Mouse (Mus musculus): ENCODE data around the gene Sys1. TPM values are rescaled to one million over a fixed set of nuclear protein-coding genes. Genes with fewer than 3 reads are reported as not detected.
A peak's percentile ranks its signal among the peaks of the same experiment; 100 is the strongest.

The Sys1 gene
- polyA plus RNA-seq, 1 experiment from 2014 or later, result 33.2 TPM

- H3K27ac ChIP-seq, result no peak overlapping the region; the same call in 1 of the 2 replicates
- H3K4me3 ChIP-seq (replicated peaks), result no peak overlapping the region
- H3K9ac ChIP-seq, result no peak overlapping the region
- ATAC-seq (ENCODE audit: low read depth), result no peak
- peaks cover 42% of the 10 kb centered on the region for H3K4me1 ChIP-seq (replicated peaks)
- 9% methylated on average over 5 of the region's 5 CpGs for WGBS (ENCODE audit: insufficient replicate concordance)
- peaks cover 25% of the 10 kb centered on the region for H3K27me3 ChIP-seq
- no peak for DNase-seq
- H3K9me3 ChIP-seq (replicated peaks), result no peaks in the 10 kb centered on the region
- H3K4me2 ChIP-seq, result peak overlapping the region; percentile 6; the same call in 1 of the 2 replicates
- no peaks in the 10 kb centered on the region for H3K36me3 ChIP-seq
These were observed 21.3 kb upstream of the Sys1 start for GRCm38 (mm10) chr2:164435216-164436090.

GRCm38 (mm10) chr2:164436215-164436913 lies 20.4 kb upstream of the Sys1 start:
- Histone ChIP-seq H3K9ac (0 out of 2 replicates have a peak overlapping the region, but pooled peaks have one; percentile 0), H3K4me2 (peak overlapping the region; percentile 45), H3K27me3 (peaks cover 26% of the 10 kb centered on the region), H3K27ac (peak overlapping the region; percentile 59), H3K9me3 (replicated peaks) (no peaks in the 10 kb centered on the region), H3K4me3 (replicated peaks) (no peak overlapping the region), H3K36me3 (no peaks in the 10 kb centered on the region), H3K4me1 (replicated peaks) (peaks cover 43% of the 10 kb centered on the region)
- WGBS (ENCODE audit: insufficient replicate concordance), result 22% methylated on average over 8 of the region's 8 CpGs
- DNase-seq (no peak), ATAC-seq (ENCODE audit: low read depth) (no peak)

- Histone ChIP-seq H3K4me2 (peak overlapping the region; percentile 45), H3K9me3 (replicated peaks) (no peaks in the 10 kb centered on the region), H3K9ac (no peak overlapping the region), H3K4me3 (replicated peaks) (no peak overlapping the region), H3K27me3 (peaks cover 32% of the 10 kb centered on the region), H3K27ac (peak overlapping the region; percentile 59), H3K36me3 (no peaks in the 10 kb centered on the region), H3K4me1 (replicated peaks) (peaks cover 40% of the 10 kb centered on the region)
- DNase-seq (no peak), ATAC-seq (ENCODE audit: low read depth) (peak; percentile 15; the same call in 1 of the 2 replicates)
- 25% methylated on average over 3 of the region's 3 CpGs for WGBS (ENCODE audit: insufficient replicate concordance)
These were observed 19.8 kb upstream of the Sys1 start for GRCm38 (mm10) chr2:164436961-164437360.

- H3K9ac ChIP-seq, result no peak overlapping the region
These were observed 19.1 kb upstream of the Sys1 start for GRCm38 (mm10) chr2:164437710-164438109.

GRCm38 (mm10) chr2:164438257-164438656 lies 18.5 kb upstream of the Sys1 start:
- Histone ChIP-seq H3K9me3 (replicated peaks) (no peaks in the 10 kb centered on the region), H3K9ac (no peak overlapping the region), H3K4me1 (replicated peaks) (peaks cover 40% of the 10 kb centered on the region), H3K27ac (no peak overlapping the region; the same call in 1 of the 2 replicates), H3K36me3 (no peaks in the 10 kb centered on the region), H3K4me3 (replicated peaks) (no peak overlapping the region), H3K27me3 (peaks cover 45% of the 10 kb centered on the region), H3K4me2 (peak overlapping the region; percentile 45)
- ATAC-seq (ENCODE audit: low read depth) (peak; percentile 36), DNase-seq (no peak)
- WGBS (ENCODE audit: insufficient replicate concordance), result 35% methylated on average over 8 of the region's 8 CpGs

More at GRCm38 (mm10) chr2:164437710-164438109, 19.1 kb upstream of the Sys1 start:
- Histone ChIP-seq H3K4me3 (replicated peaks) (no peak overlapping the region; the same call in 1 of the 2 replicates), H3K36me3 (no peaks in the 10 kb centered on the region), H3K27ac (peak overlapping the region; percentile 59), H3K4me1 (replicated peaks) (peaks cover 40% of the 10 kb centered on the region), H3K4me2 (peak overlapping the region; percentile 45), H3K27me3 (peaks cover 40% of the 10 kb centered on the region), H3K9me3 (replicated peaks) (no peaks in the 10 kb centered on the region)
- no peak for DNase-seq
- ATAC-seq (ENCODE audit: low read depth), result no peak
- WGBS (ENCODE audit: insufficient replicate concordance), result 36% methylated on average over 6 of the region's 6 CpGs

DNA sequence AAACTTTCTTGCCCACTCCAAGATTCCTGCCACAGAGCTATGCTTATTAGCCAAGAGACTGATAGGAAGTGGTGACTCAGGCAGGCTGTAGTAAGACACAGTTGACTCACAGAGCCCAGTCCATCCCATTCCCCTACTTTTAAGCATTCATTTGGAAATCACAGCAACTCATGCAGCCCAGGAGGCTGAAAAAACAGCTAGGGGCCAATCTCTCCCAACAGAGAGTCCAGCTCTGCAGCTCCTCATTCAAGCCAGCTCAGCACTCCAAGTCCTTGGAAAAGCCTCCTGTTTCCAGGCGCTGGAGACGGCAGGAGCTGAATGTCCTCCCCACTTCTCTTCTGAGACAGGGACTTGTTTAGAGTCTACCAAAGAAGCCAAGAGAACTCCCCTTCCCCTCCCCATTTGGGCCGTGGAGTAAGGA lies 17.8 kb upstream of the Sys1 start:
- ATAC-seq (ENCODE audit: low read depth), result no peak
- Histone ChIP-seq H3K27ac (no peak overlapping the region), H3K4me1 (replicated peaks) (peaks cover 40% of the 10 kb centered on the region), H3K36me3 (no peaks in the 10 kb centered on the region), H3K4me3 (replicated peaks) (no peak overlapping the region), H3K9ac (no peak overlapping the region), H3K4me2 (peak overlapping the region; percentile 45), H3K27me3 (peaks cover 53% of the 10 kb centered on the region), H3K9me3 (replicated peaks) (no peaks in the 10 kb centered on the region)
- no peak for DNase-seq
- 43% methylated on average over 3 of the region's 3 CpGs for WGBS (ENCODE audit: insufficient replicate concordance)

DNA sequence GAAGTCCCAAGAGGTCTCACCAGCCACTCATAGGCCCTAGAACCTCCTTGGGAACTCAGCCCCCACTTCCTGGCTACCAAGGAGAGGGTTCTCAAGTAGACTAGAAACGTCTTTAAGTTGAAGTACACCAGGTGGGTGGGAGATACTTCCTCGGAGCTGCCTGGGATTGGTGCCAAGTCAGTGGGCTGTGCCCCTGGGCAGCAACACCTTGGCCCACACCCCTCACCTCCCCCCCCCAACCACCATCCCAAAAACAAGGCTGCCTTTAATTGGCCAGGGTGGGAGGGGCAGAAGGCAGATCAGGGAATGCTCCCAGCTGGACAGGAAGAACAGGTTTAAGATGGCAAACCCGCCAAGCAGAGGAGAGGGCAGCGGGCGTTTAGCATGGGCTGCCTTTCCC lies 16.4 kb upstream of the Sys1 start:
- H3K9ac ChIP-seq, result no peak overlapping the region
- H3K27me3 ChIP-seq, result peaks cover 60% of the 10 kb centered on the region
- no peak for ATAC-seq (ENCODE audit: low read depth)
- no peak for DNase-seq
- no peak overlapping the region for H3K27ac ChIP-seq
- H3K9me3 ChIP-seq (replicated peaks), result no peaks in the 10 kb centered on the region
- no peaks in the 10 kb centered on the region for H3K36me3 ChIP-seq
- H3K4me1 ChIP-seq (replicated peaks), result peaks cover 29% of the 10 kb centered on the region
- H3K4me3 ChIP-seq (replicated peaks), result no peak overlapping the region
- WGBS (ENCODE audit: insufficient replicate concordance), result 51% methylated on average over 5 of the region's 5 CpGs
- H3K4me2 ChIP-seq, result peak overlapping the region; percentile 45

GRCm38 (mm10) chr2:164441155-164441554 lies 15.6 kb upstream of the Sys1 start:
- 8% methylated on average over 8 of the region's 8 CpGs for WGBS (ENCODE audit: insufficient replicate concordance)

GRCm38 (mm10) chr2:164441731-164442130 lies 15.0 kb upstream of the Sys1 start:
- 23% methylated on average over 7 of the region's 7 CpGs for WGBS (ENCODE audit: insufficient replicate concordance)
- H3K9ac ChIP-seq, result peak overlapping the region; percentile 68; the same call in 1 of the 2 replicates
- no peaks in the 10 kb centered on the region for H3K36me3 ChIP-seq
- H3K27me3 ChIP-seq, result peaks cover 58% of the 10 kb centered on the region
- H3K9me3 ChIP-seq (replicated peaks), result no peaks in the 10 kb centered on the region
- peaks cover 19% of the 10 kb centered on the region for H3K4me1 ChIP-seq (replicated peaks)
- peak overlapping the region; percentile 45 for H3K4me2 ChIP-seq
- no peak for DNase-seq
- no peak for ATAC-seq (ENCODE audit: low read depth)
- H3K27ac ChIP-seq, result no peak overlapping the region
- H3K4me3 ChIP-seq (replicated peaks), result peak overlapping the region; percentile 58

More at GRCm38 (mm10) chr2:164441155-164441554, 15.6 kb upstream of the Sys1 start:
- Histone ChIP-seq H3K9me3 (replicated peaks) (no peaks in the 10 kb centered on the region), H3K27me3 (peaks cover 61% of the 10 kb centered on the region), H3K36me3 (no peaks in the 10 kb centered on the region), H3K4me1 (replicated peaks) (peaks cover 20% of the 10 kb centered on the region), H3K4me2 (peak overlapping the region; percentile 45), H3K4me3 (replicated peaks) (peak overlapping the region; percentile 58), H3K27ac (no peak overlapping the region), H3K9ac (peak overlapping the region; percentile 68; the same call in 1 of the 2 replicates)
- no peak for ATAC-seq (ENCODE audit: low read depth)
- DNase-seq, result no peak

DNA sequence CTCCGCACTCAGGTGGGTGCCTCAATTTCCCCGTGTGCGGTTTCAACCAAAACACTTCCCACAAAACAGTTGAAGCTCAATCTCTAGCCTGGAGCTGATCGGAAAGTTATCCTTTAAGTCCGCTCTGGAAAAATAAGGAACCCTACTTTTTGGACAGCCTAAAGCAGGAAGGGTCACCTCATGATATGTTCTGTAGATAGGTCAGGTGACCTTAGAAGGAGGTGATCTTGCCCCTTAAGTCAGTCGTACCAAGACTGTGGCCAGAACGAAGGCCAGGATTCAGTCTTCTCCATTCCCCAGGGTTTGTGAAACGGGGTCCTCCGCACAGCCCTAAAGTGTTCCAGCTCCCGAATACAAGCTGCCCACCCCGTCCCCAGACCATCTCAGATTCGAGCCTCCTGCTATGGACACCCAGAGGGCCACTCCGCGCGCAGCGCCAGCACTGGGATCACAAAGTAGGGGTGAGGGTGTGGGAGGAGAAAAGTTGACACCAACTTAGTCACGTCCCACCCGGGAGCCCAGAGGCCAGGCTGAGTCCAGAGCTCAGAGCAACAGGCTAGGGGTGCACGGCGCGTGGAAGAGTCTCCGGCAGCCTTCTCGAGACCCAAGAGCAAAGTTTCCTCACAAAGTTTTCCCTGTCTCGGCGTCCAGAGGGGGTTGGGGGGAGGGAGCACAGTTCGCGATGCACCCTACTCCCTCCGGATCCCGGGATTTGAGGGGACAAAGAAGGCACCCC lies 14.3 kb upstream of the Sys1 start:
- Histone ChIP-seq H3K27ac (0 out of 2 replicates have a peak overlapping the region, but pooled peaks have one; percentile 13), H3K27me3 (peaks cover 53% of the 10 kb centered on the region), H3K4me3 (replicated peaks) (peak overlapping the region; percentile 58), H3K4me1 (replicated peaks) (peaks cover 17% of the 10 kb centered on the region), H3K4me2 (peak overlapping the region; percentile 45), H3K9me3 (replicated peaks) (no peaks in the 10 kb centered on the region), H3K36me3 (no peaks in the 10 kb centered on the region), H3K9ac (peak overlapping the region; percentile 68)
- WGBS (ENCODE audit: insufficient replicate concordance), result 4% methylated on average over 29 of the region's 29 CpGs
- DNase-seq, result no peak
- ATAC-seq (ENCODE audit: low read depth), result no peak
